Mouse (Mus musculus): ENCODE measurements at regions not wholly inside any gene's neighbourhood (a gene's known extent, or its start where the extent isn't known, plus 50 kb on each side); places are given as distances from the start of the nearest gene placed in this dataset.

DNA sequence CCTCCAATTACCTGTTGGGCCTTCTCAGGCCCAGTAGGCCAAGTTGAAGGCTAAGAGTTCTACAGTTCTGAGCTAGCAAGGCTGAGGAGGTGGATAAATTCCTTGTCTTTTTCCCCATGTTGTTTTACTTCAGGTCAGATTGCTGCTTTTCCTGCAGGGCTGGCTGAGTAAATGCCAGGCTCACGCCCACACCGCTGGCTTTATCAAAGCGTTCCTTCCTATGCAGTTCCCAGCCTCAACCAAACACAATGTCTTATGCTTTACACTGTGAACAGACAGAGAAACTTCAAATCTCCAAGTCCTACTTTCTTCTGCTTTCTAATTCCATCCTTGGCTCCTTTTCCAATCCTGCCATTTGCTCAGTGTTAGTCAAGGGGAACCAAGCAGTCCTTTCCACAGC is 241.3 kb downstream of the Stim2 start:
- no peak for TF ChIP-seq CTCF (IDR thresholded peaks at IDR 0.05; ENCODE audit: insufficient read depth, low read length)
- TF ChIP-seq POLR2A (IDR thresholded peaks at IDR 0.05; ENCODE audit: borderline replicate concordance, extremely low read depth, low read depth, low read length): no peak
